Mouse (Mus musculus): ENCODE measurements around the gene Kntc1.

DNA sequence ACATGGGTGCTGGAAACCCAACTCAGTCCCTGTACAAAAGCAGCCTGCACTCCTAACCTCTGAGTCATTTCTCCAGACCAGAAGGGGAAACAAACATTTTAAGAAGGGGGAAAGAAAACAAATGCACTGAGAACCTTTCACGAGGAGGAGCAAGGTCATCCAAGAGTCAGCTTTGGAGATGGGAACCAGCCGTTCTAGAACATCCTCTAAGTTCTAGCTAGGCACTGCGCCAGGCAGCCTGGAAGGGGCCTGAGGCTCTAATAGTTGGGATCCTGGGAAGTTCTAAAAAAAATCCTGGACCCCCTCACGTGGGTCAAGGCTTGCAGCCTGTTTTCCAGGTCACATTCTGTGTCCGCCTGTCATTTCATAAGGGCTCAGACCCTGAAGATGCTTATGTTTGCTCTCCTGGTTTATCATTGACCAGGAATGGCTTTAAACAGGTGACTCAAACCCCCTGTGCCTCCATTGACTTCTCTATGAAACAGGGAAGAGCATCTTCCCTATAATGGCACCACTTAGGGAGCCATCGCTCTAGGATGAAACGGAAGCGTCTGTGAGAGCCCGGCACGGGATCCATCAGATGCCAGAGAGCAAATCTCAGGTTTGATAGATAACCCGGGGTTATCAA, 104.5 kb downstream of the Kntc1 start:
- TF ChIP-seq POLR2A (IDR thresholded peaks at IDR 0.05; ENCODE audit: borderline replicate concordance, extremely low read depth, insufficient read depth, insufficient read length, poor library complexity, severe bottlenecking) (no peak), CTCF (IDR thresholded peaks at IDR 0.05; ENCODE audit: borderline replicate concordance, extremely low read depth, insufficient read depth, insufficient read length) (no peak)

Data from brain, embryonic 14.5 days (tissue).